Mouse (Mus musculus) retina, postnatal 7 days (tissue): ENCODE data around the gene Akap8.

Source experiments
- DNase-seq: peaks from one replicate; pipeline ENCODE4 v3.0.0-alpha.2; 2012; ENCODE audit warnings: low read depth, low spot score

Akap8 gene

GRCm38 (mm10) chr17:32284262-32285137, 36.5 kb downstream of the Akap8 start, which contains the start of gene Brd4:
Brd4 (minus strand) TSS chr17:32284722.
- peak; percentile 78 for DNase-seq

- peak; percentile 21 for DNase-seq
Observed at GRCm38 (mm10) chr17:32283771-32284221, 37.2 kb downstream of the Akap8 start.

GRCm38 (mm10) chr17:32283341-32283740, 37.7 kb downstream of the Akap8 start:
- DNase-seq = no peak

GRCm38 (mm10) chr17:32281611-32282310, 39.3 kb downstream of the Akap8 start:
- no peak for DNase-seq

GRCm38 (mm10) chr17:32281126-32281525, 39.9 kb downstream of the Akap8 start:
- DNase-seq = no peak

GRCm38 (mm10) chr17:32280575-32280974, 40.5 kb downstream of the Akap8 start:
- no peak for DNase-seq

- no peak for DNase-seq
Observed at GRCm38 (mm10) chr17:32277201-32277600, 43.8 kb downstream of the Akap8 start.

- no peak for DNase-seq
Observed at GRCm38 (mm10) chr17:32275568-32275967, 45.5 kb downstream of the Akap8 start.

- no peak for DNase-seq
Observed at GRCm38 (mm10) chr17:32269151-32269550, 51.9 kb downstream of the Akap8 start.

- no peak for DNase-seq
Observed at GRCm38 (mm10) chr17:32268540-32268960, 52.5 kb downstream of the Akap8 start.

GRCm38 (mm10) chr17:32268096-32268495, 52.9 kb downstream of the Akap8 start:
- no peak for DNase-seq

- no peak for DNase-seq
Observed at GRCm38 (mm10) chr17:32267617-32268016, 53.4 kb downstream of the Akap8 start.

GRCm38 (mm10) chr17:32263672-32264071, 57.4 kb downstream of the Akap8 start:
- no peak for DNase-seq

- no peak for DNase-seq
Observed at GRCm38 (mm10) chr17:32262831-32263559, 58.0 kb downstream of the Akap8 start.

- no peak for DNase-seq
Observed at GRCm38 (mm10) chr17:32258869-32259268, 62.2 kb downstream of the Akap8 start.

- no peak for DNase-seq
Observed at GRCm38 (mm10) chr17:32257944-32258343, 63.1 kb downstream of the Akap8 start.

GRCm38 (mm10) chr17:32257452-32257851, 63.6 kb downstream of the Akap8 start:
- DNase-seq = no peak

GRCm38 (mm10) chr17:32256896-32257295, 64.1 kb downstream of the Akap8 start:
- no peak for DNase-seq
